Mouse (Mus musculus): ENCODE data around the gene Arhgap32.

GRCm38 (mm10) chr9:32223739-32224529, 108.0 kb downstream of the Arhgap32 start:
- TF ChIP-seq CTCF (IDR thresholded peaks at IDR 0.05; ENCODE audit: low read depth) (no peak), EP300 (IDR thresholded peaks at IDR 0.05; ENCODE audit: low read depth) (no peak)

Data from liver, embryonic 14.5 days (tissue).